Mouse (Mus musculus) right cerebral cortex, adult 18-20 months (tissue): ENCODE data around the gene Cxcl5.
"Not testable (repeated sequence)": the region's sequence is repeated elsewhere in the genome, so short reads cannot be mapped to it uniquely, and the experiment has no call there.

Source experiments
- DNase-seq: peaks from one replicate; pipeline ENCODE4 v3.0.0; 2022; ENCODE audit warnings: mixed read lengths

Cxcl5 gene

GRCm38 (mm10) chr5:90785659-90786588 lies 26.8 kb downstream of the Cxcl5 start, which contains the start of gene Cxcl3:
Gene Cxcl3 (plus strand): TSS chr5:90786103.
- DNase-seq = peak; percentile 8

GRCm38 (mm10) chr5:90788114-90788513 lies 29.0 kb downstream of the Cxcl5 start:
- no peak for DNase-seq

GRCm38 (mm10) chr5:90789306-90790073 lies 30.3 kb downstream of the Cxcl5 start:
- DNase-seq = no peak

- no peak for DNase-seq
These were observed 30.9 kb downstream of the Cxcl5 start for GRCm38 (mm10) chr5:90790074-90790502.

GRCm38 (mm10) chr5:90794195-90794625 lies 35.0 kb downstream of the Cxcl5 start, which contains the start of gene Cxcl15:
Gene Cxcl15 (plus strand): TSS chr5:90794534.
- DNase-seq = no peak

- DNase-seq = not testable (repeated sequence)
These were observed 36.2 kb downstream of the Cxcl5 start for GRCm38 (mm10) chr5:90795392-90795791.

- no peak for DNase-seq
These were observed 45.4 kb downstream of the Cxcl5 start for GRCm38 (mm10) chr5:90804574-90804973.

- no peak for DNase-seq
These were observed 46.9 kb downstream of the Cxcl5 start for GRCm38 (mm10) chr5:90806050-90806449.

- no peak for DNase-seq
These were observed 48.2 kb downstream of the Cxcl5 start for GRCm38 (mm10) chr5:90807176-90807950.
